Mouse (Mus musculus): ENCODE measurements around the gene Gm28047. TPM values are rescaled to one million over a fixed set of nuclear protein-coding genes. Genes with fewer than 3 reads are reported as not detected.

Gm28047 gene
- polyA plus RNA-seq, 1 experiment from 2014 or later, result not detected

DNA sequence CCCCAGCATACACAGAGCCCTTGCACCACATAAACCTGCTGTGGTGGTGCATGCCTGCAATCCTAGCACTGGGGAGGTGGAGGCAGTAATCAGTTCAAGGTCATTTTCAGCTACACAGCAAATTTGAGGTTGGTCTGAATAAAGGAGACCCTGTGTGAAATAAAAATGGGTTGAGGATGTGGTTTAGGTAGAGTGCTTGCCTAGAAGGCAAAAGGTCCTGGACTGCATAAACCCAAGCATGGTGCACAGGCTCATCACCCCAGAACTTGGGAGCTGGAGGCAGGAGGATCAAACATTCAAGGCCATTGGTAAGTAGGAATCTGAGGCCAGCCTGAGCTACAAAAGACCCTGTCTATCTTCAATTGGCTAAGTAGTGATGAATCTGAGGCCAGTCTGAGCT is 117.3 kb downstream of the Gm28047 start:
- Histone ChIP-seq H3K4me2 (replicated peaks; ENCODE audit: low read depth, low read length) (no peak overlapping the region), H3K9ac (replicated peaks; ENCODE audit: low read depth, low read length) (no peak overlapping the region), H3K27ac (ENCODE audit: low read length) (no peak overlapping the region), H3K9me3 (ENCODE audit: control insufficient read depth, low read depth, low read length) (no peaks in the 10 kb centered on the region), H3K36me3 (ENCODE audit: control insufficient read depth, insufficient read depth, low read length) (peaks cover 32% of the 10 kb centered on the region), H3K4me3 (ENCODE audit: low read depth, low read length) (no peak overlapping the region), H3K27me3 (ENCODE audit: control insufficient read depth, insufficient read depth, low read length) (no peaks in the 10 kb centered on the region), H3K4me1 (ENCODE audit: control insufficient read depth, insufficient read depth, low read length) (peaks cover 24% of the 10 kb centered on the region)
- ATAC-seq (ENCODE audit: insufficient number of reproducible peaks, insufficient read depth, low FRiP score, low read depth), result no peak

DNA sequence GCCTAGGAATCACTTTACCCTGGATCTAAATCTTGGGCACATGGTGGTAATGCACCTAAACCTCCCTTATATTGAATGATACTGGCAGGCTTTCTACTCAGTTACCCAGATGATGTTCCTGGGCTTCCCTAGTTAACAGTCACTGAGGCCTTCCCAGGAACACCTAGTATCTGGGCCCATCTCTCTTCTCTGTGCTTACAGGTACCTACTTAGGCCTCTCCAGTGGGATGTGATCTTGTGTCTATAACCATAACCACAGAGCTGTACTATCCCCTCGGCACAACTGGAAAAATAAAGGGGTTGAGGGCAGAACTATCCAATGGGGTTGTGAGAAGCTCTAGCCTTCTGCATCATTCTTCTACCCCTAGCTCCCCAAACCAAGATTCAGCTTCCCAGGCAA is 118.0 kb downstream of the Gm28047 start:
- Histone ChIP-seq H3K4me3 (ENCODE audit: low read depth, low read length) (no peak overlapping the region), H3K36me3 (ENCODE audit: control insufficient read depth, insufficient read depth, low read length) (peaks cover 39% of the 10 kb centered on the region), H3K9me3 (ENCODE audit: control insufficient read depth, low read depth, low read length) (no peaks in the 10 kb centered on the region), H3K27ac (ENCODE audit: low read length) (no peak overlapping the region), H3K4me2 (replicated peaks; ENCODE audit: low read depth, low read length) (no peak overlapping the region), H3K4me1 (ENCODE audit: control insufficient read depth, insufficient read depth, low read length) (peaks cover 17% of the 10 kb centered on the region), H3K27me3 (ENCODE audit: control insufficient read depth, insufficient read depth, low read length) (no peaks in the 10 kb centered on the region), H3K9ac (replicated peaks; ENCODE audit: low read depth, low read length) (no peak overlapping the region)
- ATAC-seq (ENCODE audit: insufficient number of reproducible peaks, insufficient read depth, low FRiP score, low read depth), result no peak
- WGBS, result 92% methylated on average over 1 of the region's 1 CpGs

DNA sequence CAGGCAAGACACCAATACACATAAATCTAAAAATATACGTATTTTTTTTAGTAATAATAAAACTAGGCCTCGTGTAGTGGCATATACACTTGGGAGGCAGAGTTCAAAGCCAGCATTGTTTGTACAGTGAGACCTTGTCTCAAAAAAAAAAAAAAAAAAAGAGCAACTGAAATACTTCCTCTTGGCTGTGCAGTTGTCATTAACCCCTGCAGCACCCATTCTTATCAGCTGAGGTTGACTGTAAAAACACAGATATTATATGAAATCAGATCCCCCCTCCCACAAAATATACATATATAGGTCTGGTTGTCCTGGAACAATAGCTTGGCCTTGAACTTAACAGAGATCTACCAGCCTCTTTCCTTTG is 118.4 kb downstream of the Gm28047 start:
- Histone ChIP-seq H3K4me2 (replicated peaks; ENCODE audit: low read depth, low read length) (no peak overlapping the region), H3K36me3 (ENCODE audit: control insufficient read depth, insufficient read depth, low read length) (peaks cover 43% of the 10 kb centered on the region), H3K9ac (replicated peaks; ENCODE audit: low read depth, low read length) (no peak overlapping the region), H3K9me3 (ENCODE audit: control insufficient read depth, low read depth, low read length) (no peaks in the 10 kb centered on the region), H3K27ac (ENCODE audit: low read length) (no peak overlapping the region), H3K4me3 (ENCODE audit: low read depth, low read length) (no peak overlapping the region), H3K27me3 (ENCODE audit: control insufficient read depth, insufficient read depth, low read length) (no peaks in the 10 kb centered on the region), H3K4me1 (ENCODE audit: control insufficient read depth, insufficient read depth, low read length) (peaks cover 13% of the 10 kb centered on the region)
- ATAC-seq (ENCODE audit: insufficient number of reproducible peaks, insufficient read depth, low FRiP score, low read depth), result no peak
- 50% methylated on average over 2 of the region's 2 CpGs for WGBS

GRCm38 (mm10) chr15:102505770-102506463 is 119.0 kb downstream of the Gm28047 start:
- Histone ChIP-seq H3K27ac (ENCODE audit: low read length) (no peak overlapping the region), H3K4me2 (replicated peaks; ENCODE audit: low read depth, low read length) (no peak overlapping the region)

GRCm38 (mm10) chr15:102505073-102505769 is 119.6 kb downstream of the Gm28047 start:
- H3K4me2 ChIP-seq (replicated peaks; ENCODE audit: low read depth, low read length), result no peak overlapping the region
- no peak overlapping the region for H3K9ac ChIP-seq (replicated peaks; ENCODE audit: low read depth, low read length)
- 66% methylated on average over 12 of the region's 12 CpGs for whole genome bisulfite sequencing
- H3K36me3 ChIP-seq (ENCODE audit: control insufficient read depth, insufficient read depth, low read length), result peaks cover 55% of the 10 kb centered on the region
- no peak overlapping the region for H3K27ac ChIP-seq (ENCODE audit: low read length)
- peaks cover 8% of the 10 kb centered on the region; the same call in 1 of the 2 replicates for H3K4me1 ChIP-seq (ENCODE audit: control insufficient read depth, insufficient read depth, low read length)
- no peaks in the 10 kb centered on the region for H3K9me3 ChIP-seq (ENCODE audit: control insufficient read depth, low read depth, low read length)
- no peak for ATAC-seq (ENCODE audit: insufficient number of reproducible peaks, insufficient read depth, low FRiP score, low read depth)
- no peaks in the 10 kb centered on the region for H3K27me3 ChIP-seq (ENCODE audit: control insufficient read depth, insufficient read depth, low read length)
- no peak overlapping the region for H3K4me3 ChIP-seq (ENCODE audit: low read depth, low read length)

More at GRCm38 (mm10) chr15:102505770-102506463, 119.0 kb downstream of the Gm28047 start:
- no peaks in the 10 kb centered on the region for H3K9me3 ChIP-seq (ENCODE audit: control insufficient read depth, low read depth, low read length)
- H3K27me3 ChIP-seq (ENCODE audit: control insufficient read depth, insufficient read depth, low read length), result no peaks in the 10 kb centered on the region
- H3K4me1 ChIP-seq (ENCODE audit: control insufficient read depth, insufficient read depth, low read length), result peaks cover 8% of the 10 kb centered on the region; the same call in 1 of the 2 replicates
- no peak for ATAC-seq (ENCODE audit: insufficient number of reproducible peaks, insufficient read depth, low FRiP score, low read depth)
- H3K36me3 ChIP-seq (ENCODE audit: control insufficient read depth, insufficient read depth, low read length), result peaks cover 48% of the 10 kb centered on the region
- no peak overlapping the region for H3K9ac ChIP-seq (replicated peaks; ENCODE audit: low read depth, low read length)
- 77% methylated on average over 9 of the region's 9 CpGs for WGBS
- H3K4me3 ChIP-seq (ENCODE audit: low read depth, low read length), result no peak overlapping the region

DNA sequence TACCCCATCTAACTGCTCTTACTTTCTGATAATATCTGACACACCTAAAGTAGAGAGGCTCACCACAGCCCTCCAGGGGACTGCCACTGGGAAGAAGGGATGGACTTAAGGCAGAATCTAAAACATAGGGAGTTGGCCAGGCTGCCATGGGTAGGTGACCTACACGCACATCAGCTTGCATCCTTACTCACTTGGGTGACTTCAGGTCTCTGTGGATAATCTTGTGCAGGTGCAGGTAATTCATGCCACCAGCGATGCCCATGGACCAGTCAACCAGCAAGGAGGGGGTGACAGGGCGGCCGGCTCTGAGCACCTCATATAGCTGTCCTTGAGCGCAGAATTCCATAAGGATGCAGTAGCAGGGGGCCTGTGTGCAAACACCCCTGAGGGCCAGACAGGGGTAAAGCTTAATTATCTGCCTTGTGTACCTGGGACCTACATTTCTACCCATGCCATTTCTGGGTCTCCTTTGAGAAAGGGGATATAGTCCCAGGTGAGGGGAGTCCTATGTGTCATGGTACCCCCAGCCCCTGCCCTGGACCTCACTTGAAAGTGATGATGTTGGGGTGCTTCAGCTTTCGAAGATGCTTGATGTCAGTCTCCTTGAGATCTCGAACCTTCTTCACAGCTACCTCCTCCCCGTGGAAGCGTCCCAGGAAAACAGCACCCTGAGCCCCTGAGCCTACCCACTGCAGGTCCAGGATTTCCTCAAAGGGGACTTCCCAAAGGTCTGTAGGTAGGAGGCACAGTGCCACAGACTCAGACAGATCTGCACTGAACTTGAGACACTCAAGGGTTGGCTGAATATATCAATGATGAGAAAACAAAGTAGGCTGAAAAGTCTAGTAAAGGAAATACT is 120.7 kb downstream of the Gm28047 start:
- Histone ChIP-seq H3K4me2 (replicated peaks; ENCODE audit: low read depth, low read length) (no peak overlapping the region), H3K4me3 (ENCODE audit: low read depth, low read length) (no peak overlapping the region), H3K27ac (ENCODE audit: low read length) (no peak overlapping the region), H3K4me1 (ENCODE audit: control insufficient read depth, insufficient read depth, low read length) (no peaks in the 10 kb centered on the region), H3K9me3 (ENCODE audit: control insufficient read depth, low read depth, low read length) (no peaks in the 10 kb centered on the region), H3K9ac (replicated peaks; ENCODE audit: low read depth, low read length) (no peak overlapping the region), H3K27me3 (ENCODE audit: control insufficient read depth, insufficient read depth, low read length) (no peaks in the 10 kb centered on the region), H3K36me3 (ENCODE audit: control insufficient read depth, insufficient read depth, low read length) (peaks cover 64% of the 10 kb centered on the region)
- ATAC-seq (ENCODE audit: insufficient number of reproducible peaks, insufficient read depth, low FRiP score, low read depth), result no peak
- WGBS, result 85% methylated on average over 9 of the region's 9 CpGs

DNA sequence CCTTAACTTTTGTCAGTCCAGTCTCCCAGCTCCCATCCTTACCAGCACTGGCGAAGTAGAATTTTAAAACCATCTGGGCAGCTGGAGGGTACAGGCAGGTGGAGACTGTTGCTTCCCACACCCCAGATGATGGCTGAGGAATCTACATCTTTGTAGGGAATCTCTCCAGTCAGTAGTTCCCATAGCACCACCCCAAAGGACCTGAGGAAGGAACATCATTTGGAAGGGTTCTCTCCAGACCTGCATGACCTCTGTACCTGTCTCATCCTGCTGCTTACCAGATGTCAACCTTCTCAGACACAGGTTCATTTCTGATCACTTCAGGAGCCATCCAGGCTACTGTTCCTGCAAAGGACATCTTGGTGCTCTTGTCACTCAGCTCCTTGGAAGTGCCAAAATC is 121.4 kb downstream of the Gm28047 start, which contains the start of gene Gm10337:
Gene Gm10337 (plus strand): TSS at position 276 of the 400 bp plus-strand sequence.
- H3K27me3 ChIP-seq (ENCODE audit: control insufficient read depth, insufficient read depth, low read length), result no peaks in the 10 kb centered on the region
- no peak within 1 kb of the TSS for H3K4me2 ChIP-seq (replicated peaks; ENCODE audit: low read depth, low read length)
- 83% methylated on average over 1 of the region's 1 CpGs for WGBS
- no peaks in the 10 kb centered on the region for H3K4me1 ChIP-seq (ENCODE audit: control insufficient read depth, insufficient read depth, low read length)
- no peaks in the 10 kb centered on the region for H3K9me3 ChIP-seq (ENCODE audit: control insufficient read depth, low read depth, low read length)
- no peak within 1 kb of the TSS for H3K4me3 ChIP-seq (ENCODE audit: low read depth, low read length)
- H3K27ac ChIP-seq (ENCODE audit: low read length), result no peak within 1 kb of the TSS
- H3K9ac ChIP-seq (replicated peaks; ENCODE audit: low read depth, low read length), result no peak within 1 kb of the TSS
- no peak for ATAC-seq (ENCODE audit: insufficient number of reproducible peaks, insufficient read depth, low FRiP score, low read depth)
- peaks cover 69% of the 10 kb centered on the region for H3K36me3 ChIP-seq (ENCODE audit: control insufficient read depth, insufficient read depth, low read length)

GRCm38 (mm10) chr15:102502254-102502840 is 122.5 kb downstream of the Gm28047 start:
- 63% methylated on average over 9 of the region's 9 CpGs for WGBS
- Histone ChIP-seq H3K4me2 (replicated peaks; ENCODE audit: low read depth, low read length) (no peak overlapping the region), H3K9me3 (ENCODE audit: control insufficient read depth, low read depth, low read length) (no peaks in the 10 kb centered on the region), H3K36me3 (ENCODE audit: control insufficient read depth, insufficient read depth, low read length) (peaks cover 76% of the 10 kb centered on the region), H3K9ac (replicated peaks; ENCODE audit: low read depth, low read length) (no peak overlapping the region), H3K4me1 (ENCODE audit: control insufficient read depth, insufficient read depth, low read length) (no peaks in the 10 kb centered on the region), H3K4me3 (ENCODE audit: low read depth, low read length) (no peak overlapping the region), H3K27me3 (ENCODE audit: control insufficient read depth, insufficient read depth, low read length) (no peaks in the 10 kb centered on the region), H3K27ac (ENCODE audit: low read length) (no peak overlapping the region)
- ATAC-seq (ENCODE audit: insufficient number of reproducible peaks, insufficient read depth, low FRiP score, low read depth), result no peak

Data from stomach, embryonic 14.5 days (tissue).